Mouse (Mus musculus) erythroblast, adult 5-6 weeks (primary cell): ENCODE measurements around the gene Gpr87. TPM values are rescaled to one million over a fixed set of nuclear protein-coding genes. Genes with fewer than 3 reads are reported as not detected.

Experiments used
- ATAC-seq: replicated peaks from 2 replicates; pipeline ENCODE4 v1.8.0; 2016; ENCODE audit warnings: moderate number of reproducible peaks, mild to moderate bottlenecking, moderate TSS enrichment, inconsistent platforms; ENCODE audit not compliant: poor library complexity, low FRiP score, severe bottlenecking
- total RNA-seq, 2 experiments: library from RNA; stranded (forward) in 1 of 2; stranded (reverse) in 1 of 2; fragments of 150-400 nt in 1 of 2; fragments of 200-764, 138-1000 nt in 1 of 2; gene quantifications; 2 replicates each; pipeline versions ENCODE4 v1.2.3 to v1.2.4; 2015 to 2017; ENCODE audit warnings: low replicate concordance in 2 of 2

Gpr87 gene
- total RNA-seq (2015; ENCODE audit: low replicate concordance) (not detected in 2 replicates), total RNA-seq (2017; ENCODE audit: low replicate concordance) (not detected in 2 replicates)

DNA sequence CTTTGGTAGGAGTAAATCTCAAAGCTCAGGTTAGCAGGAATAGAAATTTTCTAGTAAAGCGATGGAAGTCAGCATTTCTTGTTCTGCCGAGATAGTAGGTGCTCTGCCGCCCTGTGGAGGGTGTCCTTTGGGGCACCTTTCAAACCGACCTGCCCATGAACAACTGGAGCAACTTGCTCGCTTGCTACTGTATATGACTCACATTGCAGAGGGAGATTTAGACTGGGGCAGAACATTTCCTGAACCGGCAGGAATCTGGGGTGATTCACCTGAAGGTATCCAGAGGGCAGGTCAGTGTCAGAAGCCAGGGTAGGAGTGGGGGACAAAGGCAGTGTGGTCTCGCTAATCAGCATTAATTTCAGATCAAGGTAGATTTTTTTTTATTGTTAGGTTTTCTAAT is at the start of gene Gpr87:
Gene Gpr87 (minus strand): TSS at position 167 of the 400 bp plus-strand sequence.
- ATAC-seq = no peak

DNA sequence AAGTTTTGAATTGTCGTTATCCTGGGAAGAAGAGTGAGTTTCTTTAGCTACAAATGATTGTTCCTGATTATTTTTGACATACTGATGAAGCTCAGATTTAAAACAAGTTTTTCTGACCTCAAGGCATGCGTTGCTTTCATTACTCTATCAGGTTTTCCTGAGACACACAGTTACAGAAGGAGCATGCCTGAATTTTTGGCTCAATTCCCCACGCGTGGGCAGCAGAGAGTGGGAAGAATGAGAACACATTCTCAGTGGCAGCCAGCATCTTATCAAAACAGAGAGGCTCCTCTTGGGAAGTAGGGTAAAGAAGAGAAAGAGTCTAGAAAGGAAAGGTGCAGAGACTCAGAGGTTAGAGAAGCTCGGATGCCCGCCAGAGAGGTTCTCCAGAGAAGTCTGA is 48.5 kb upstream of the Gpr87 start:
- ATAC-seq = no peak

DNA sequence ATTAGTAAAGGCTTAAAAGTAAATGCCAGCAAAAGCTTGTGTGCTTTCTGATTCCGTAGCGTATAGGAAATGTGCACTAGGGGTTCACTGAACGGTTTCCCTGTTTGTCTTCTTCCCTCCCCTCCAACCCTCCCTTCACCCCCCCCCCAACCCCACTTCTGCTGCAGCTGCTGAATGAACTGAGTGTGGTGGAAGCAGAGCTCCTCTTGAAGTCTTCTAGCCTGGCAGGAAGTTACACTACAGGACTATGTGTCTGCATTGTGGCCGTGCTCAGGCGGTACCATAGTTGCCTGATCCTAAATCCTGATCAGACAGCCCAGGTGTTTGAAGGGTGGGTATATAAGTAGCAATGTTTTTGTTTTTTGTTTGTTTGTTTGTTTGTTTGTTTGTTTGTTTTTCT is 40.0 kb upstream of the Gpr87 start:
- no peak for ATAC-seq

DNA sequence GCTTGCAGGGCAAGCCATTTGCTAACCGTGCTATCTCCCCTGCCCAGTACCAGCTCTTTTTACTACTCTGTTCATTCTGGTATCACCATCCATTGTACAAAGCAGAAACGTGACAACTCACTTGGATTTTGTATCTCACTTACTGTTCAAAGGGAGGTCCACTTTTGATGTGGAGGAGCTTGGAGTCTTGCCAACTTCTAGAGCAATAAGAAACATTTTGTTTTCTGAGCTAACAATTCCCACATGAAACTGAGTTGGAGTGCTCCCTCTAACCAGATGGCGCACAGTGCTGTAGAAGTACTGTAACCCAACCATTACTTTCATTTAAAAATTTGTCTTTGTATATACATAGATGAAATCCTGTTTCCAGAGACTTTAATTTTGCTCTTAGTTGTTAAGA is 36.0 kb upstream of the Gpr87 start:
- no peak for ATAC-seq

DNA sequence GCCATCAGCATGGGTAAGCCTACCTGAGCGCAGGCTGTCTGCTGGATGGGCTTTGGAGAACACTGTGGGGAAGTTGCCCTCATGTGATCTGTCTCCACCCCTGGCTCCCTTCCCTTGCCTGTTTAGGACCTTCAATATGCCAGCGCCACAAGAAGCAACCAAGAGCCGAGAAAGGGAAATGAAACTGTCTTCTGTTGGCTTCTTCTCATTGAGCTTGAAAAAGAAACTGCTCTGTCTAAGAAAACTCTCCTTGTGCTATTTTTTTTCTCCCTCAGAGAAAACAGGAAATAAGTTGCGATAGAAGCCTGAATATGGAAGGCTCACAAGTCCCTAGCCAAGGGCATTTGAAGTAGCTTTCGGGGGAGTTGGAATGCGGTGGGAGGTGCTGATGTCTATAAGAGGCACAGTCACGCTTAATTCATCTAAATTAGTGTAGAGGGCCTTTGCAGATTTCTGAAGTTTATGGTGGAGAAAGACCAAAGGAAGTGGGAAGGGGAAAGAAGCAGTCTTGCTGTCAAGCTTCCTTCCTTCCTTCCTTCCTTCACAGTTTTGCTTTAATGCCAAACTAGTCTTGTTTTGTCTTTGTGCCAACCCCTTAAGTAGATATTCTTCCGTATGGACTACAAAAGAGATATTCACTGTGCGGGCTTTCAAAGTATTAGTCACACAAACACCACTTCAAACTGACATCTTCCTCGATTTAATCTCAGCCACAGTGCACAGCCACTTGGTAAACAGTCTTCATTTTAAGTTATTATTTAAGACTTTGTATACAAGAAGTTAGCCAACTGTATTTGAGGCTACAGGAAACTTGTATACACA is 34.0 kb upstream of the Gpr87 start:
- no peak for ATAC-seq

DNA sequence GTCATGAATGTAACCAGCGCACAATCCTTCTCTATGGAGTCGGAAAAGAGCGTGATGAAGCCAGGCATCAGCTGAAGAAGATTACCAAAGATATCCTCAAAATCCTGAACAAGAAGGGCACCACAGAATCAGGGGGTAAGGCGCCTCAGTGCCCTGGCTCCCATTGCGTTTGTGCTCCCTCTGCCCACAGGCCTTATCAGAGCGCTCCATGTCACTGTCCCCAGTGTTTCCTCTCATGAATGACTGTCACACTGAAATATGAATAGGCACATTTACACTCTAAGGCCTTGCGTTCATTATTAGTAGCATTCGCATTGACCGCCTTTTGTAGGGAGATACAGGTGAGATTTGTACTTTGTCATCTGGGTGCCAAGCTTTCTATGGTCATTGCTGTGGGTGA is 32.8 kb upstream of the Gpr87 start:
- ATAC-seq = no peak

DNA sequence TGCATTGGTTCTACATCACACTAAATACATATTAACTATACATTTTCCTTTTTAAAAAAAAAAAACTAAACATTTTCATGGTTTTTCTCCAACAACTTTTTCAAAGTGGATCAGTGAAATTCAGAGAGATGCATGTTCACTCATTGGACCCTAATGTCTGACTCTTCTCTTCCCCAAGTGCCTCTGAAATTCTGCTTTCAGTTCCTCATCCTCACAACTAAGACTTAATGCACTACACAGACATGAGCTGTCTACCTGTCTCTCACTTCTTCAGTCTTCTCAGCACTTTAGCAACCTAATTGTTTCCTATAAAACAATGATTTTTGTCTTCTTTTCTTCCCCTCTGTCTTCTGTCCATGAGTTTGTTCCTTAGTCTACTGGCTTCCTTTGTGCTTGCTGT is 30.5 kb upstream of the Gpr87 start:
- ATAC-seq = no peak

DNA sequence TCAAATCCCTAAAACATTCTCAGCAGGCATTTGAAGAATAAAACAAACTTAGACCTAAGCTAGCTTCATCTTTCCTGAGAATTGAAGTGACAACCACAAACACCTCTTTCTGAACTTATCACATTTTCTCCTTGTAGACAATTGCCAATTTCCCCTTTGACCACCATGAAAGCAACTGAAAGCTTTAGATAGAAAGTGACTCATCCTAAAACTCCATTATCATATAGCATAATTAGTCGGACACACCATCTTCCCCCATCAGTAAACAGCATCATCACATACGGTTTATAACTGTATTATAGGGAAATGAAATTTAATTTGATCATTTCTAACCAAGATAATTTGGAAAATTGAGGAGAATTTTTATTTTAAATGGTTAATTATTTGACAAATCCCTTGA is 27.4 kb upstream of the Gpr87 start:
- ATAC-seq = no peak

DNA sequence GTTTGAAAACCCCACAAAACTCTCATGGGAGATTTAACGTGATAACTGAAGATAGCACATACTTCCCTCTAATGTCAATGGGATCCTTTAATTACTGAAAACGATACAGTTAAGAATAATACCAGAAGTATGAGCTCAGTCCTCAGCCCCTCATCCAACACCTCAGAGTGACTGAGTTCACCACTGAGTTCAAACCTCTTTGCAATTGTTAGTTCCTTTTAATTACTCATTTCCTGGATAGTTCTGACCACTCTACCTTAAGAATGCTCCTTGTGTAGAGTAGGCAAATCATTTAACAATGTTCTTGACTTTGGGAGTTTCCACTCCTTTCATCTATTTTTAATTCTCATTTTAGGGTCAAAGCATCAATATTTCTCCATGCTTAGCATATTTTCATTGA is 24.4 kb upstream of the Gpr87 start:
- ATAC-seq = no peak

DNA sequence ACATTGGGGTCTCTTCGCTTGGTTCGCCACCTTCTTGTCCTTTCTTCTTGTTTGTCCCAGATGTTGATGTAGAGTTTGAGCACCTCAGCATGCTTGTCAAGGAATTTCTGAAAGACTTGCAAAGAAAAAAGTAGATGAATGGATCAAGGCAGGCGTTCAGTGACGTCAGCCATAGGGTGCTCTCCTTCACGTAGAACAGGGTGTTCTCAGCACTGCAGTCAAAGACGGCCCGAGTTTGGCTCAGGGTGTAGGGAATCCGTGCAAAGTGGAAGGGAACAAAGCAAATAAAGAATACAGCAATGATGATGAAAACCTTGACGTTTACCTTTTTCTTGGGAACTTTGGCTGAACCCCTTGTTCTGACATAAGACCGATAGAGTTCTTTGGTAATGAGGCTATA is 22.3 kb upstream of the Gpr87 start:
- ATAC-seq = no peak

DNA sequence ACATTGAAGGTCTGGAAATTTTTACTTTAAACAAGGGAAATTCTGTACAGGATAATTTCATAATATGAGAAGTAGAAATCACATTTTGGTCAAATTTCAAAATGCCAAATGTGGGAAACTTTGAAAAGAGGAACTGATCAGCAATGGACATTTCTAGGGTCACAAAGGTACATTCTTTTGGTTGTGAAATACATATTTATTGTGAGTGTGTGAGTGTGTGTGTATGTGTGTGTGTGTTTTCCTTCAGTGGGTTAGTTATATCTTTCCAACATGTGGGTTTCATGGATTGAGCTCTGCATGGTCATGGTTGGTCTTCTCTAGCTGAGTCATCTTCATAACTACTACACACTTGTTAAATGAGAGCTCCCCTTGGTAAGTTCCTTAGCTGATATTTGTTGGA is 17.5 kb upstream of the Gpr87 start:
- ATAC-seq = no peak

DNA sequence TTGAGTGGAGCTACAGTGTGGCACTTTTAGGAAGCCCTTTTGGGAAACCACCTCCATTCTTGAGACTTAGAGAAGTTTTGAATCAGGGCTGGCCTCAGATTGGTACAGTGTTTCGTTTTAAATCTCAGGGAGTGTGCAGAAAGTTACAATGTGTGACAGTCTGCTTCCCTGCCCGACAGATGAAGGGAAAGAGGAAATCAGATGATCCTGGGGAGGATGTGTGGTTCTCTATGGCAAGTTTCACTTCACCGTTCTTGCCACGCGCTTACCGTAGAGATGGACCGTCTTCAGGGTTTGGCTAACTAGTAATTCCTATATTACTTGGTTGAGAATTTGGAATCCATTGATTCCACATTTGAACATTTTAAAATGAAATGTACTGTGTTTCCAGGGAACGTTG is 16.9 kb upstream of the Gpr87 start:
- ATAC-seq = no peak

DNA sequence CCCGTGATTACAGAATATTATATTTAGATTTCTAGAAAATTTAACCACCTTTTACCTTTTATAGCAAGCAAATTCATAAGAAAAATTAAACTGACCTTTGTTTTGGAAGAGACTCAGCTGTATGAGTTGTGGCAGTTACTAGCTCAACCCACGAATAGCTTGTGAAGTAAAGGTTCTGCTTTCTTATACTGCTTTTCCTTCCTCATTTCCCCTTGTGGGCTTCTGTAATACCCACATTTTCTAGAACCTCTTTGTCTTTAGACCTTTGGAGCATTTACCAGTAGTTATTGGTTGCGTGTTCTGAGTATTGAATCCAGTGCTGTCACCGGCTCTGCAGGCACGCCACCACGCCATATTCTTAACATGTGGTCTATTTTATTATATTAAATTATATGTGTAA is 15.8 kb upstream of the Gpr87 start, which contains the start of gene P2ry13:
Gene P2ry13 (minus strand): TSS at position 156 of the 400 bp plus-strand sequence.
- ATAC-seq = no peak

DNA sequence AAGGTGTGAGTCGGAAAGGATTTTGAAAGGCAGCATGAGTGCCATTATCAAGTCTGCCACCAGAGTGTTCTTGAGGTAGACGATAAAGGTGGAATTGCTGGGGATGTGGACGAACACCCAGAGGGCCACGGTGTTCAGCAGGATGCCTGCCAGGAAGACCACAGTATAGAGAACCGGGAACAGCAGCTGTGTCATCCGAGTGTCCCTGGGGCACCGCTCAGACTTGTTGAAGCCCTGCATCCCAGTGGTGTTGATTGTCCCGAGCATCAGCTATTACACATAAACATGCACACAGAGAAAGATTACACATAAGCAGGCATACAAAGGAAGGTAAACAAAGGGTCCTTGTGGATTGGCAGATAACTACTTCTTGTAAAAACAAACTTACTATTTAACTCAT is 15.2 kb upstream of the Gpr87 start:
- ATAC-seq = no peak

DNA sequence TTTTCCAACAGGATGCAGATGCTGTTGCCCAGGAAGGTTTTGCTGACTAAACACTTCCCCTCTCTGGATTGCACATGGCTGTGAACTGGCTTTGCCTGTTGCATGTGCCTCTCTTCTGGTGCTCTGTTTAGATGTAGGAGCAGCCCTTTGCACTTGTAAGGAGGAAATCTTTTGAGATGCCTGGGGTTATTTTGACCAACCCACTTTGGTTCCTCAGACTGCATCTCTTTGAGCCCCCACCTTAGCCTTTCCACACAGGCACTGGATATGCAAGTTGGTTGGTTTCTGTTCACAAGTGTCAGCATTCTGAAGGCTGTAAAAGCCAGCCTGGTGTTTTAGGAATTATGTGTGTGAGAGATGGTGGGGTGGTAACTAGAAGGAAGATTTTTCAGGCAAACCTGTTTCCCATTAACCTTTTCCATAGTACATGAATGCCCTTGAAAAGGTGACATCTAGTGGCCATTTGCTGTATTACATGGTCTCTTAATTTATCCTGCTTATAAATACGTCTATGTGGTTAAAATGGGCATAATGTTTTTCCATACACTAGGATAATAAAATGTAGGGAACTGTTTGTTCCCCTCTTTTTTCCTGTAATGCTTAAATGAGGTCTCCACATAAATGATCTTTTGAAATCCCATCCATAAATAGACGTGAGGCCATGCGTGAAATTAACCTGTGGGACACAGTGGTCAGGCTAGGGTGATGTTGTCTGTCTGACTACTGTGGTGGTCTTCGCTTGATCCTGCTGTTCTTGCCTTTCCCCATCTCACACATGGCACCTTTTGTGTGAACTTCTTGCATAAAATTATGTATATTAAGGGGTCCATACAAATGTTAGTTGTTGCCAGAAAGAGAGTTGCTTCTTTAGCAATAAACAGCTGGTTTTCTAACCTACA is 14.0 kb upstream of the Gpr87 start:
- ATAC-seq = no peak

DNA sequence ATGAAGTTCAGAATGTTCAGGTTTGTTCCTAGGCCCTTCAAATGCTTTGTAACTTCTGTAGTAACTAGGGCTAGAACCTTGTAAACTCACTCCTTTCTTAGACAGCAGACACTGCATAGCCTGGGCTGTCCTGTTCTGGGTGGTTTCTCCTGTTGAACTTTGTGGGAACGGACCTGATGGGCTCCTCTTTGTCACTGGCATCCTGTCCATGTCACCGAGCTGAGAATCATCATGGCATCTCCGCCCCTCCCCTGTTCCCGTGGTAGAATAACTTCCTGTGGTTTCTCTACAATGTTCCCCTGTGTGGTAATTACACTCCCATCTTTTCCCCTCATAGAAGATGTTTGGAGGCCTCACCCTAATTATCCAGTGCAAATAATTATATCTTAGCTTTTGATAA is 11.0 kb upstream of the Gpr87 start:
- ATAC-seq = no peak

DNA sequence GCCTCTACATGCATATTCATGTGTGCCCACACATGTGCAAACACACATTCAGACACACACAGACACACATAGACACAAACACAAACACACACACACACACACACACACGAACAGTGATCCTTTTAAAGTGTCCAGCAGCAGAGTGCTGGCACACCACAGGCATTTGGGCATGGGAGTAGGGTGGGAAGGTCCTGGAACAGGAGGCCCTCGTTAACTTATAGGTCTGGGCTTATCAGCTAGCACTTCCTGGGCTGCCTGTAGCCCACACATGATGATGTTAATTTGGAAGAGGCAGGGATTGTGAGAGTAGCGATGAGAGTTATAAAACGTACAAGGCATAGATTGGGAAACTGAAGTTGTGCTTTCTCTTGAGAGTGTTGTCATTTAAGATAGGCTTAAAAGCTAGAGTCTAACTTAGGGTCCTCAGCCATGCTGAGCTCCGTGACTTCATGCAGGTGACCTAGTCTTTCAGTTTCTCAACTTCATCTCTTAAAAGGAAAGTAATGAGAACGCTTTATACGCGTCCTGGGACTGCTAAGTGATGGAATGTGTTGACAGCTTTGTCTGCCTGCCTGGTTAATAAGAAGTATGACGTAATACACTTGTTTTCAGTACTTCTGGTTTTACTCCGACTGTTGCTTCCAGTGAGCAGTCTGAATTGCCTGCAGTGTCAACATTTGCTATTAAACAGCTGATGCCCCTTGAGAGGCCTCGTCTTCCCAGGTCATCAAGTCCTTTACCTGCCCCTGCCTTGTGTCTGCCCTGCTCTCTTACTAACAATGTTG is 10.0 kb upstream of the Gpr87 start:
- no peak for ATAC-seq

DNA sequence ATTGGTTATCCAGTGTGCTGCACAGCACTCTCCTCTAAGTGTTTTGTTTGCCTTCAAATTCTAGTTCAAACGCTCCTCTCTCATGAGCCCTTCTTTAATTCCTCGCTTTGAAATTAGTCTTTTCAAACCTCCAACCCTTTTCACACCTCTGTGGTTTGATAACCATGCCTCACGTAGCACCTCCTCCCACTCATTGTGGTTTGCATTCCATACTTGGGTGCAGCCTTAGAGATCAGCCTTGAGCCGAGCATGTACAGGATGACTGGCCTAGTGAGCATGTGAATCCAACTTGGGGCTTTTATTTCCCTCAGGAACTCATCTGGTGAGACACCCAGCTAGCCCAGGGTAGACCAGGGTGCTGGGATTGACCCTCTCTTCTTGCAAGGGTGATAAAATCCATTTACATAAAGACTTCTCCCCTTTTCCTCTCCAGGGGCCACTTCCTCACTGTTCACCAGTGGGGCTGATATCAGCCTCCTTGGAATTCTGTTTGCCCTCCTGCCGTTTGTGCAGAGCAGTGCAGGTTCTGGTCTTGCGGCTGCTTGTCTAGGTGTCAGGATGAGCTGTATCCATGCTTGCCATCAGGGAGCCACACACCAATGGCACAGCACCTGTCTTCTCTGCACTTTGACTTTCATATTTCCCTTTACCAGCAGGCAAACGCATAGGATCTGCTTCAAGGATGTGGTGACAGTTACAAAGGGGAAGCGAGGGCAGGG is 9.1 kb upstream of the Gpr87 start:
- no peak for ATAC-seq

DNA sequence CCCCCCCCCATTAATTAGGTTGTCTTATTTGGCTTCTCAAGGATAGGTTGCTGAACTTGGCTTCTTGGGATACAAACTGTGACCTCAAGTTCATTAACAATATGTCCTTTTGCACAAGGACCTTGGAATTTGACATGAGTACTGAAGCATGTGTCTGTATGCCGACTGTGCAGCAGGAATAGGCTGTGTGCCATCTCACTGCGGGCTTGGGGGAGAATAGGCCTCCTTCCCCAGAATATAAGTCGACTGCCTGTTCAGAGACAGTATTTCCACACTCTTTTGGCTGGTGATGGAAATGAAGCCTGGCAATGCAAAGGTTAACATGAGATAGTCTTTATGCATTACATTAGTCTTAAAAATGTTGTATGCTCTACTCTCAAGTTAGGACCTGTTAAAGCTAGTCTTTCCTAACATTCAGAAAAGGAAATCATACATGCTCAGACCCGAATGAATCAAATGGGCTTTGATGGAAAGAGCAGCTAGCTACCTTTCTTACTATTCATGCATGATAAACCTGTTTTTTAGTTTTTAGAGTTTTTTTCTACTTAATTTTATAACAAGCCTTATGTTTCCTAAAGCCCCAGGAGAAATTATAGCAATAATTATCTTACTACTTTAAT is 2.5 kb upstream of the Gpr87 start:
- ATAC-seq = no peak
